Mouse (Mus musculus): Measurements from ENCODE around the gene Cdc14b. TPM values are rescaled to one million over a fixed set of nuclear protein-coding genes. Genes with fewer than 3 reads are reported as not detected.

Gene Cdc14b
- polyA plus RNA-seq, 1 experiment from 2014 or later: 11.8 TPM

- ATAC-seq (ENCODE audit: low FRiP score, low TSS enrichment) (peak; percentile 97), DNase-seq (ENCODE audit: low spot score) (peak; percentile 99)
- Histone ChIP-seq H3K4me1 (replicated peaks; ENCODE audit: control insufficient read depth, insufficient read depth) (no peaks in the 10 kb centered on the region), H3K9me3 (ENCODE audit: control insufficient read depth, low read length) (no peaks in the 10 kb centered on the region), H3K4me2 (replicated peaks; ENCODE audit: low read depth) (peak within 1 kb of the TSS; percentile 97), H3K9ac (ENCODE audit: low read length) (peak within 1 kb of the TSS; percentile 75), H3K36me3 (ENCODE audit: control insufficient read depth, insufficient read depth, low read length) (no peaks in the 10 kb centered on the region), H3K27ac (replicated peaks) (peak within 1 kb of the TSS; percentile 87), H3K27me3 (ENCODE audit: control insufficient read depth, insufficient read depth, low read length) (no peaks in the 10 kb centered on the region), H3K4me3 (ENCODE audit: low read depth, low read length) (peak within 1 kb of the TSS; percentile 82)
- WGBS: under 1% methylated on average over 45 of the region's 56 CpGs
- no peak for TF ChIP-seq EP300 (optimal IDR thresholded peaks at IDR 0.05)
- no peak for TF ChIP-seq CTCF (IDR thresholded peaks at IDR 0.05; ENCODE audit: low read depth)
Measured at GRCm38 (mm10) chr13:64153083-64153682, 121.9 kb downstream of the Cdc14b start, which contains the start of gene Zfp367. Gene Zfp367, minus strand, starts transcription at chr13:64153202.

- Histone ChIP-seq H3K9ac (ENCODE audit: low read length) (peak overlapping the region; percentile 75), H3K27ac (replicated peaks) (peak overlapping the region; percentile 87), H3K4me3 (ENCODE audit: low read depth, low read length) (peak overlapping the region; percentile 82), H3K4me1 (replicated peaks; ENCODE audit: control insufficient read depth, insufficient read depth) (no peaks in the 10 kb centered on the region), H3K36me3 (ENCODE audit: control insufficient read depth, insufficient read depth, low read length) (no peaks in the 10 kb centered on the region), H3K9me3 (ENCODE audit: control insufficient read depth, low read length) (no peaks in the 10 kb centered on the region), H3K27me3 (ENCODE audit: control insufficient read depth, insufficient read depth, low read length) (no peaks in the 10 kb centered on the region), H3K4me2 (replicated peaks; ENCODE audit: low read depth) (peak overlapping the region; percentile 97)
- no peak for TF ChIP-seq EP300 (optimal IDR thresholded peaks at IDR 0.05)
- TF ChIP-seq CTCF (IDR thresholded peaks at IDR 0.05; ENCODE audit: low read depth): peak; percentile 24; the same call in 1 of the 2 replicates
- ATAC-seq (ENCODE audit: low FRiP score, low TSS enrichment): peak; percentile 19; the same call in 1 of the 2 replicates
- no peak for DNase-seq (ENCODE audit: low spot score)
- WGBS: under 1% methylated on average over 37 of the region's 61 CpGs
Measured at GRCm38 (mm10) chr13:64152671-64153082, 122.4 kb downstream of the Cdc14b start.

- ATAC-seq (ENCODE audit: low FRiP score, low TSS enrichment): peak; percentile 23
Measured at GRCm38 (mm10) chr13:64152241-64152669, 122.8 kb downstream of the Cdc14b start.

GRCm38 (mm10) chr13:64150121-64150520, 125.0 kb downstream of the Cdc14b start:
- TF ChIP-seq EP300 (optimal IDR thresholded peaks at IDR 0.05) (no peak), CTCF (IDR thresholded peaks at IDR 0.05; ENCODE audit: low read depth) (no peak)
- H3K9me3 ChIP-seq (ENCODE audit: control insufficient read depth, low read length): no peaks in the 10 kb centered on the region
- WGBS: 41% methylated on average over 5 of the region's 5 CpGs
- no peak overlapping the region for H3K9ac ChIP-seq (ENCODE audit: low read length)
- H3K4me1 ChIP-seq (replicated peaks; ENCODE audit: control insufficient read depth, insufficient read depth): no peaks in the 10 kb centered on the region
- ATAC-seq (ENCODE audit: low FRiP score, low TSS enrichment) (no peak), DNase-seq (ENCODE audit: low spot score) (no peak)
- H3K27me3 ChIP-seq (ENCODE audit: control insufficient read depth, insufficient read depth, low read length): no peaks in the 10 kb centered on the region
- H3K27ac ChIP-seq (replicated peaks): no peak overlapping the region
- no peak overlapping the region for H3K4me2 ChIP-seq (replicated peaks; ENCODE audit: low read depth)
- H3K36me3 ChIP-seq (ENCODE audit: control insufficient read depth, insufficient read depth, low read length): no peaks in the 10 kb centered on the region
- H3K4me3 ChIP-seq (ENCODE audit: low read depth, low read length): no peak overlapping the region

More at GRCm38 (mm10) chr13:64152241-64152669, 122.8 kb downstream of the Cdc14b start:
- H3K4me2 ChIP-seq (replicated peaks; ENCODE audit: low read depth): peak overlapping the region; percentile 97
- H3K27ac ChIP-seq (replicated peaks): peak overlapping the region; percentile 87
- H3K4me1 ChIP-seq (replicated peaks; ENCODE audit: control insufficient read depth, insufficient read depth): no peaks in the 10 kb centered on the region
- H3K9ac ChIP-seq (ENCODE audit: low read length): peak overlapping the region; percentile 75
- TF ChIP-seq CTCF (IDR thresholded peaks at IDR 0.05; ENCODE audit: low read depth) (no peak), EP300 (optimal IDR thresholded peaks at IDR 0.05) (no peak)
- H3K9me3 ChIP-seq (ENCODE audit: control insufficient read depth, low read length): no peaks in the 10 kb centered on the region
- H3K27me3 ChIP-seq (ENCODE audit: control insufficient read depth, insufficient read depth, low read length): no peaks in the 10 kb centered on the region
- peak overlapping the region; percentile 82 for H3K4me3 ChIP-seq (ENCODE audit: low read depth, low read length)
- under 1% methylated on average over 41 of the region's 42 CpGs for WGBS
- DNase-seq (ENCODE audit: low spot score): peak; percentile 92
- H3K36me3 ChIP-seq (ENCODE audit: control insufficient read depth, insufficient read depth, low read length): no peaks in the 10 kb centered on the region

Other genes starting within 250 kb of the Cdc14b start
- gene Hsd17b3, start 186.1 kb downstream of the Cdc14b start, polyA plus RNA-seq (2015; fragmentation: Nextera tagmentation; extraction: Ambion mirVana): not detected in 2 replicates
- gene Slc35d2, start 145.9 kb downstream of the Cdc14b start, polyA plus RNA-seq (2015; fragmentation: Nextera tagmentation; extraction: Ambion mirVana): 7.9 and 9.5 TPM in 2 replicates
- 10.9 and 12.3 TPM in 2 replicates for gene Zfp367, start 122.1 kb downstream of the Cdc14b start, polyA plus RNA-seq (2015; fragmentation: Nextera tagmentation; extraction: Ambion mirVana)
- 11.9 and 13.2 TPM in 2 replicates for gene Habp4, start 113.5 kb downstream of the Cdc14b start, polyA plus RNA-seq (2015; fragmentation: Nextera tagmentation; extraction: Ambion mirVana)
- gene Aaed1, start 37.4 kb upstream of the Cdc14b start, polyA plus RNA-seq (2015; fragmentation: Nextera tagmentation; extraction: Ambion mirVana): 47.2 and 47.9 TPM in 2 replicates
- gene Ctsl, start 95.6 kb upstream of the Cdc14b start, polyA plus RNA-seq (2015; fragmentation: Nextera tagmentation; extraction: Ambion mirVana): 183 and 184 TPM in 2 replicates
- 4.5 and 5.3 TPM in 2 replicates for gene Cdk20, start 157.0 kb upstream of the Cdc14b start, polyA plus RNA-seq (2015; fragmentation: Nextera tagmentation; extraction: Ambion mirVana)
- not detected in 2 replicates for gene Fam240b, start 222.5 kb upstream of the Cdc14b start, polyA plus RNA-seq (2015; fragmentation: Nextera tagmentation; extraction: Ambion mirVana)